Mouse (Mus musculus) liver, embryonic 11.5 days (tissue): ENCODE results near the gene Steap3. TPM values are rescaled to one million over a fixed set of nuclear protein-coding genes. Genes with fewer than 3 reads are reported as not detected.

Experiments
- ATAC-seq: fragments of 200-750 bp; cut with Nextera tagmentation; replicated peaks from 2 replicates; pipeline ENCODE4 v1.8.0; 2017; ENCODE audit warnings: moderate number of reproducible peaks, mild to moderate bottlenecking, moderate TSS enrichment, moderate library complexity; ENCODE audit not compliant: low FRiP score
- DNase-seq: peaks from one replicate; pipeline ENCODE4 v3.0.0-alpha.2; 2017; ENCODE audit warnings: low spot score
- H3K27ac ChIP-seq: fragments of 300-500 bp; sonication (generic); 2 replicates; pipeline ENCODE4 v1.5.1; 2014; ENCODE audit warnings: mild to moderate bottlenecking, low read depth, low read length, control low read depth
- H3K27me3 ChIP-seq: fragments of 300-500 bp; sonication (generic); replicated peaks from 2 replicates; pipeline ENCODE4 v1.6.1; 2014; ENCODE audit warnings: low read length, mixed read lengths; ENCODE audit not compliant: control insufficient read depth, insufficient read depth
- H3K36me3 ChIP-seq: fragments of 300-500 bp; sonication (generic); 2 replicates; pipeline ENCODE4 v1.6.1; 2014; ENCODE audit warnings: mild to moderate bottlenecking, low read length, moderate library complexity, mixed read lengths; ENCODE audit not compliant: control insufficient read depth, insufficient read depth
- H3K4me1 ChIP-seq: fragments of 300-500 bp; sonication (generic); replicated peaks from 2 replicates; pipeline ENCODE4 v1.6.1; 2014; ENCODE audit warnings: low read length, mixed read lengths; ENCODE audit not compliant: control insufficient read depth, insufficient read depth
- H3K4me2 ChIP-seq: fragments of 300-500 bp; sonication (generic); 2 replicates; pipeline ENCODE4 v1.6.1; 2014; ENCODE audit warnings: mild to moderate bottlenecking, control low read depth, moderate library complexity
- H3K4me3 ChIP-seq: fragments of 300-500 bp; sonication (generic); 2 replicates; pipeline ENCODE4 v1.5.1; 2014; ENCODE audit warnings: low read depth, low read length, control low read depth
- H3K9ac ChIP-seq: fragments of 300-500 bp; sonication (generic); 2 replicates; pipeline ENCODE4 v1.6.1; 2014; ENCODE audit warnings: low read depth, low read length, control low read depth
- H3K9me3 ChIP-seq: fragments of 300-500 bp; sonication (generic); 2 replicates; pipeline ENCODE4 v1.6.1; 2016; ENCODE audit warnings: low read length, inconsistent platforms, mixed read lengths; ENCODE audit not compliant: control insufficient read depth
- WGBS: fragments of 180-500 bp; shearing (Covaris S2); extraction: QIAGEN DNeasy Blood & Tissue Kit; methylation state at CpG from one replicate; pipeline ENCODE4 v1.1.7; 2014; 5-methylcytosine and 5-hydroxymethylcytosine counted together
- polyA plus RNA-seq: library from polyadenylated mRNA; unstranded; fragments of >200 nt; fragmentation: Nextera tagmentation; extraction: Ambion mirVana; gene quantifications from 2 replicates; pipeline ENCODE4 v1.2.1, GENCODE M21; 2014

Steap3 gene
- polyA plus RNA-seq, 1 experiment from 2014 or later, result 74.7 TPM

DNA sequence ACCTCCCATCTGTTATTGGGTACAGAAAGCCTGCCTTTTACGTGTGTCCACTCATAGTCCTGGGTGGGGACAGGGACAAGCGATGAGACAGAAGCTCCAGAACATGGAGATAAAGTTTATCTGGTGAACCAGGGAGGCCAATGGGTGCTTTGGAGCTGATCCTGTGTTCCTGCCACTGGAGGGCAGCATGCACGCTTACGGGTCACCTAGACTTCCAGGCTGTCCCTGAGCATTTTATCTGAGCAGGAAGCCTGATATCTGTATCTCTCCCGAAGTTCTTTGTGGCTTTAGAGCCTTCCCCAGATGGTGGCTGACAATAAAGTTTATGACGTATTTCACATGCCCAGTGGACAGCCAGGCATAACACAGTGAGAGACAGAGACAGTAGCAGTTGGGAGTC is 41.2 kb downstream of the Steap3 start:
- Histone ChIP-seq H3K4me1 (peaks cover 19% of the 10 kb centered on the region), H3K4me3 (no peak overlapping the region), H3K27ac (no peak overlapping the region), H3K27me3 (no peaks in the 10 kb centered on the region), H3K36me3 (peaks cover 6% of the 10 kb centered on the region; the same call in 1 of the 2 replicates), H3K9me3 (no peaks in the 10 kb centered on the region), H3K9ac (no peak overlapping the region; the same call in 1 of the 2 replicates), H3K4me2 (no peak overlapping the region; the same call in 1 of the 2 replicates)
- DNase-seq (peak; percentile 48), ATAC-seq (peak; percentile 88)
- WGBS, result 14% methylated on average over 6 of the region's 6 CpGs

DNA sequence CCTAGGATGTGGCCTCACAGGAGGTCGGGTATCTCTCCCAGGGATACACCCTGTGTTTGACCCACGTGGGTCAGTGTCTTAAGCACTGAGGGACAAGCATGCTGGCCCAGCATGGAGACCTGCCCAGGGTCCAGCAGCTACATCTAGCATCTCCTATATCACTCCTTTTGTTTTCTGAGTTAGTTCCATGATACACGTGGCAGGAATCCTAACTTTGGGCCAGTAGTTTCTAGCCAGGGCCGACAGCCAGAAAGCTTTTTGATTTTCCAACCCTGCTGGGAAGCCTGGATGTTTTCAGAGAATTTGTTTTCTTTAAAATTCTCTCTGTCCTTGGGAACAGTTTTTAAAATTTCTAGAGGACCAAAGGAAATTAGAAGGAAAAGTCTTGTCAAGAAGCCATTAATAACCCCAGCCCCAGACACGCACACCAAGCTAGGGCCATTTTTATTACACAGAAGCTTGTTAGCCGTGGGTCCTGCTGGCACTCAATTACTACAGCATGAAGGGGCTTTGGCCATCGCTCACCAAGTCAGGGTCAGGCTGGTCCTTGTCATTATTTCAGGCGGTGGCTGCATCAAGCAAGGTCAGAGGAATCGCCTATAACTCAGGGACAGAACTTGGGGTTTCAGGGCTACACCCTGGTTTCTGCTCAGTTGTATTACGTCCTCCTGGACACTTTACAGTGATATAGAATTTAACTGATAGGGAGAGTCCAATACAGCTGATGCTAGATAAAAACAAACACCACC is 42.6 kb downstream of the Steap3 start:
- Histone ChIP-seq H3K9me3 (no peaks in the 10 kb centered on the region), H3K4me3 (no peak overlapping the region), H3K4me1 (peaks cover 19% of the 10 kb centered on the region), H3K9ac (no peak overlapping the region), H3K27me3 (no peaks in the 10 kb centered on the region), H3K36me3 (peaks cover 6% of the 10 kb centered on the region; the same call in 1 of the 2 replicates), H3K4me2 (no peak overlapping the region), H3K27ac (no peak overlapping the region)
- WGBS, result 82% methylated on average over 10 of the region's 10 CpGs
- ATAC-seq, result no peak
- DNase-seq, result no peak

DNA sequence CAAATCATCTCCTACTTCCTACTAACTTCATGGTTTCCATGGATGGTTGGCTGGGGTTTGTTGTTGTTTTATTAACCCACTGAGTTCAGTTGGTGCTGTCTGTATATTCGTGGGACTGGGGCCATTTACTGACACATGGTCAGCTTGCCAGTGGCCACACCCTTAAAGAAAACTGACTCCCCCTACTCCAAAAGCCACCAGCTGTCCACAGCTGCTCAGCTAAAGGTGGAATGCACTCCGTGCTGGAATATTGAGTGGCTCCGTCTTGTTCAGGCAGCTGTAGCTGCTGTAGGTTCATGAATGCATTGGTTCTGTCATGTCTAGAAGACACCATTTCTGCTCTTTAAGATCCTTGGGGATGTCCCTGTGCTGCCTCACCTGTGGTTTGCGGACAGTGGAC is 48.9 kb downstream of the Steap3 start:
- no peak overlapping the region for H3K4me3 ChIP-seq
- 79% methylated on average over 4 of the region's 4 CpGs for WGBS
- no peak overlapping the region for H3K9ac ChIP-seq
- no peak for ATAC-seq
- no peak for DNase-seq
- H3K36me3 ChIP-seq, result no peaks in the 10 kb centered on the region
- no peaks in the 10 kb centered on the region for H3K9me3 ChIP-seq
- H3K27ac ChIP-seq, result no peak overlapping the region
- no peak overlapping the region for H3K4me2 ChIP-seq
- H3K4me1 ChIP-seq, result no peaks in the 10 kb centered on the region
- H3K27me3 ChIP-seq, result no peaks in the 10 kb centered on the region

DNA sequence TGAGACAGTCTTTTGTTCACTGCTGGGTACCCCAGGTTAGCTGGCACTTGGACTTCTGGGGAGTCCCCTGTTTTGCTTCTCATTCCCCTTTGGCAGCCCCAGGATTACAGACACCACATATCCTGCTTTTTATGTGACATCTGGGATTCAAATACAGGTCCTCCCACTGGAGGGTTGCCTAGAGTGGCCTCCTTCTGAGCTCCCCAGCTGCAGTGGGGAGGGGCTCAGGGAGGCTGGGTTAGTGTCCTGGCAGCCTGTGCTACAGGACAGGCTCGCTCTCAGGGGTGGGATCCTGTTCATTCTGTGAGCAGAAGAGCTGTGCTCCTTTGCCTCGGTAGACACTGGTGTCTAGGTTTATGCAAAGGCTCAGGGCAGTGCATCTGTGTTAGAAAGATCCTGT is 51.2 kb downstream of the Steap3 start:
- no peaks in the 10 kb centered on the region for H3K4me1 ChIP-seq
- H3K4me2 ChIP-seq, result no peak overlapping the region
- H3K9me3 ChIP-seq, result no peaks in the 10 kb centered on the region
- no peak for ATAC-seq
- no peaks in the 10 kb centered on the region for H3K27me3 ChIP-seq
- H3K27ac ChIP-seq, result no peak overlapping the region
- 61% methylated on average over 2 of the region's 2 CpGs for WGBS
- no peak overlapping the region for H3K4me3 ChIP-seq
- H3K9ac ChIP-seq, result no peak overlapping the region
- DNase-seq, result no peak
- no peaks in the 10 kb centered on the region for H3K36me3 ChIP-seq

DNA sequence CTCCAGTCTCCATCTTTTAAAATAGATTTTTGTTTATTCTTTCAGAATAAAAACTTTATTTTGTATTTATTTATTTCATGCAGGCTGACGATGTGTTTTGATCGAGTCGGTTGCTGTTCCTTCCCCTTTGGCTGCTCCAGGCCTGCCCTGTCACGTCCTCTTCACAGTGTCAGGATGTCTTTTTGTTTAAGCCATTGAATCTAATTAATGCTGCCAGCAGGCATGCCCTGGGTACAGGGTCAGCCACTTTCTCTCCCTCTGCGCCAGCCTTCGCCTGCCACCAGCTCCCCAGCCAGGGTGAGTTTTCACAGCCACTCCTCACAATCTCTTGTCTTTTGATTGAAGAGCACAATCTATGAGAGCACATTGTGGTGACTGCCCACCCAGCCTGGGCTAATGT is 51.7 kb downstream of the Steap3 start:
- H3K9me3 ChIP-seq, result no peaks in the 10 kb centered on the region
- H3K4me3 ChIP-seq, result no peak overlapping the region
- H3K4me2 ChIP-seq, result no peak overlapping the region
- ATAC-seq (no peak), DNase-seq (no peak)
- H3K9ac ChIP-seq, result no peak overlapping the region
- 75% methylated on average over 6 of the region's 6 CpGs for WGBS
- no peaks in the 10 kb centered on the region for H3K27me3 ChIP-seq
- H3K27ac ChIP-seq, result no peak overlapping the region
- H3K36me3 ChIP-seq, result no peaks in the 10 kb centered on the region
- H3K4me1 ChIP-seq, result no peaks in the 10 kb centered on the region

DNA sequence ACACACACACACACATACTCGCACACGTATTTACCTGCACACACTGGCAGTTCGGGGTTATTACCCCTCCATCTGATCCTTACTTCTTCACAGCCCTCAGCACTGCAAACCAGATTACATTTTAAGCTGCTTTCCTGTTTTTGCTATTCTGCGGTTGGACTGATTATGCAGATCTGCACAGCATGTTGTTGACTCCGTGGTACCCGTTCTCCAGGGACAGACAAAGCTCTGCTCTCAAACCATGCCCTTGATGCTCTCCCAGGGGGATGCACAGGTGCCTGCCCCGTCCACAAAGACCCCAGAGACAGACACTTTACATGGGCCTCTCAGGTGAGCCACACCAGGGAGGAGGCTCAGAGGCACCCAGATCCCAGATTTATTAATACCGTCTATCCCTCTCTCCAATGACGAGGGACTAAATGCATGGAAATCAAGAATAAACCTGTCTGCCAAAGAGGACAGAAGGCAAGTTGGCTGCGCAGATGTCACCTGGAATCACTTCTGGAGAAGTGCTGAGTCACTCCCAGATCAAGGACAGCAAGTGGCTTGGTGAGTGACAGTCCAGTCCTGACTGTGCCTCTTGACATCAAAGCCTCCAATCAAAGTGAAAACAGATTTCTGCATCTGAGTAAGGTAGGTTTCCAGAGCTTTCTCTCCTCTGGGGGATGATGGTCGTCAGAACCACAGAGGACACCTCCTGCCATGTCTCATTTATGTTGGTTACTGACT is 63.8 kb downstream of the Steap3 start:
- Histone ChIP-seq H3K4me1 (no peaks in the 10 kb centered on the region), H3K9me3 (no peaks in the 10 kb centered on the region), H3K27ac (no peak overlapping the region), H3K4me3 (no peak overlapping the region), H3K4me2 (no peak overlapping the region), H3K36me3 (no peaks in the 10 kb centered on the region), H3K9ac (no peak overlapping the region), H3K27me3 (no peaks in the 10 kb centered on the region)
- 79% methylated on average over 11 of the region's 11 CpGs for WGBS
- ATAC-seq (no peak), DNase-seq (no peak)

DNA sequence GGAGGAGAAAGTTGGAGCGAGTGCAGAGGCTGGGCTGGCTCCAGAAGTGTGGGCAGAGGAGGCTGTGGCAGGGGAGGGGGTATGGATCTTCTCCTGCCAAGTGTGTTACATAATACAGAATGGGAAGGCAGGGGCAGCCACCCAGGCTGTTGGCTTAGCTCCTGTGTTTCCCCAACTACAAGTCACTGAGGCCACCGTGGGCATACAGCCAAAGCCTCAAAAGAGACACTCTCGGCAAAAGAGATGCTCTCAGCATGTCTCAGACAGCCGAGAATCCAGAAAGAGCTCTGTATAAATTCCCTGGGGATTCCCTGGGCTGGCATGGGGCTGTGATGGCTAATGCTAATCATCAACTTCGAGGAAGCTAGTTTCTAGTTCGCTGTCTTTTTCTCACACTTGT is 64.9 kb downstream of the Steap3 start:
- no peak overlapping the region for H3K4me3 ChIP-seq
- no peak overlapping the region for H3K9ac ChIP-seq
- H3K4me1 ChIP-seq, result no peaks in the 10 kb centered on the region
- DNase-seq (no peak), ATAC-seq (no peak)
- no peak overlapping the region for H3K4me2 ChIP-seq
- no peaks in the 10 kb centered on the region for H3K27me3 ChIP-seq
- 74% methylated on average over 6 of the region's 6 CpGs for WGBS
- no peak overlapping the region for H3K27ac ChIP-seq
- no peaks in the 10 kb centered on the region for H3K36me3 ChIP-seq
- no peaks in the 10 kb centered on the region for H3K9me3 ChIP-seq

DNA sequence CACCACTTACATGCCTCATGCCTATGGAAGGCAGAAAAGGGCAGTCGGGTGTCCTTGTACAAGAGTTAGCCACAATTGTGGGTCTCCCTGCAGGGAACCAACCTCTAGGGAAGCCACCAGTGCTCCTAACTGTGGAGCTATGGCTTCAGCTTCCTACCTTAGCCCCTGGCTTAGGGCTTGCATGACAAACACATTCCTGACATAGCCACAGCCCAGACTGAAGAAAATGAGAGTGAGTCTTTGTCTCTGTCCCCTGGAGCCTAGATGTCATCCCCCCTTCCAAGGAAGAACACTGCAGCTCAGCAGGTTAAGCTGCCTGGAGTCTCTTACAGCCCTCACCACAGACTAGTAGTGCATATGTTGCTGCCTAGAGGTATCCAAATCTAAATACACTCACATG is 67.7 kb downstream of the Steap3 start:
- Histone ChIP-seq H3K4me2 (no peak overlapping the region), H3K27ac (no peak overlapping the region), H3K36me3 (no peaks in the 10 kb centered on the region), H3K27me3 (no peaks in the 10 kb centered on the region), H3K9me3 (no peaks in the 10 kb centered on the region), H3K4me3 (no peak overlapping the region), H3K9ac (no peak overlapping the region), H3K4me1 (no peaks in the 10 kb centered on the region)
- ATAC-seq (no peak), DNase-seq (no peak)
- whole genome bisulfite sequencing, result 76% methylated on average over 1 of the region's 1 CpGs

DNA sequence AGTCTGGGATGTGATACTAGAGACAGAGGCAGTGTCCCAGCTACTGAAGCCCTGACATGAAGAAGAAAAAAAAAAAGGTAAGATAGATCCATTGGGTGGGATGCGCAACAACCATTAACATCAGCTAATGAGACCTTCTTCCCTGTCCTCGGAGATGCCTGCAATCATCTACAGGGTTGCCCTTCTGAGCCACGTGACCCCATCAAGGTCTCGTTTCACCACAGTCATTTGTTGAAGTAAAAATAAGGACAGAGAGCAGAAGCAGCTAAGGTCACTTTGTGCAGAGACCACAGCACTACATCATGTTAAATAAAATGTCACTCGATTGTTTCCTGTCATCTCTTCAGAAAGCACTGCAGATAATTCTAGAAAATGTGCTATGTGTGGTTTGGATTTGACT is 68.7 kb downstream of the Steap3 start:
- Histone ChIP-seq H3K4me1 (no peaks in the 10 kb centered on the region), H3K4me2 (no peak overlapping the region)
- no peak for ATAC-seq

More for the DNA sequence above, 68.7 kb downstream of the Steap3 start:
- WGBS, result 69% methylated on average over 5 of the region's 5 CpGs
- Histone ChIP-seq H3K9me3 (no peaks in the 10 kb centered on the region), H3K27me3 (no peaks in the 10 kb centered on the region), H3K27ac (no peak overlapping the region), H3K9ac (no peak overlapping the region), H3K4me3 (no peak overlapping the region), H3K36me3 (no peaks in the 10 kb centered on the region)
- no peak for DNase-seq
